Mouse (Mus musculus) ES-Bruce4 (cell line): ENCODE results near the gene Asap3.

ENCODE experiments used
- CTCF ChIP-seq: IDR thresholded peaks from one replicate; pipeline ENCODE4 v1.8.1; 2011; ENCODE audit warnings: low read depth, low read length
- EP300 ChIP-seq: IDR thresholded peaks from 2 replicates; pipeline ENCODE4 v1.6.1; 2011; ENCODE audit warnings: low read depth, low read length; ENCODE audit not compliant: insufficient read depth

GRCm38 (mm10) chr4:136228640-136229039 lies 22.5 kb downstream of the Asap3 start:
- no peak for TF ChIP-seq EP300
- no peak for TF ChIP-seq CTCF
